In the genomic region with DNA sequence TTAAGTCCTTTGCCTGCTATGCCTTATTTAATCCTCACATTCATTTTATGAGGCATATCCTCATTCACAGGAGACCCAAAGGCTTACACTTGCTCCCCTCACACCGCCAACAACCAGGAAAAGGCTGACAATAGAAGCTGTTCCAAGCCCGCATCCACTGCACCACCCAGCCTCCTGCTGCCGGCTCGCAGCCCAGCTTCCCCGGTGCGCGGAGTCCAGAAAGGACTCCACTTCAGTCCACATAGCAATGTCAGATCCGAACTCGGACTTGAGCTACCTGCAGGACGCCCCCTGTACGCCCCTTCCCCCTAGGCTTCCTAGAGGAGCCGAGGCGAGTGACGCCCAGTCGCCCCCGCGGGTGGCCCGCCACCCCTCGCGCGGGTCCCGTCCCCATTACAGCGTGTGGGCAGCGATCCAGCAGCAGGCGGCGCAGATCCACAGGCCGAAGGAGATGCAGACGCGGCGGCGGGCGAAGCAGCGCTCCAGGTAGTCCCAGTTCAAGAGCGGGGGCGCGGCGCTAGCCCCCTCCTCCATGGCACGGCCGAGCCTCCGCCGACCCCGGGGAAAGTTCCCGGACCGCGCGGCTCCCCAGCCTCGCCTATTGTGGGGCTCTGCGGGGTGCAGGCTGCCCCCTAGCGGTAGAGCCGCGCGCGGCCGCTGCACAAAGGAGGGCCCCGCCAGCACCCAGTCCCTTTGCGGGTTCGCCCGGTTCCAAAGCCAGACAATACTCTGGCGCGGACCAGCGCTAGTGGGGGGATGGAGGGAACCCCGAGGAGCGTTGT, we compare ENCODE assay signal across 8 mouse cellular contexts. TPM values are rescaled to one million over a fixed set of nuclear protein-coding genes. Genes with fewer than 3 reads are reported as not detected.
A peak's percentile ranks its signal among the peaks of the same experiment; 100 is the strongest.
DNase-seq lines count a peak whose midpoint lies in the region; ATAC-seq and TF ChIP-seq lines count a peak whose summit lies in the region.

No protein-coding gene starts in this region.

- no peaks in the 10 kb centered on the region for H3K27me3 ChIP-seq in hindbrain, postnatal 0 days (ENCODE audit: insufficient read depth, low read length)

- H3K9ac ChIP-seq in hindbrain, postnatal 0 days (replicated peaks; ENCODE audit: low read length) = peak overlapping the region; percentile 90

- peak; percentile 84 for ATAC-seq in activated CD4-positive, CD25-positive, alpha-beta regulatory T cell, adult 4 months
- ATAC-seq in common myeloid progenitor, adult 5-6 weeks (replicated peaks; ENCODE audit: low read depth, poor library complexity, severe bottlenecking) = peak; percentile 77
- ATAC-seq in hindbrain, postnatal 0 days = peak; percentile 88

- H3K9me3 ChIP-seq in hindbrain, postnatal 0 days (ENCODE audit: low read length) = no peaks in the 10 kb centered on the region; the same call in 1 of the 2 replicates

- WGBS in hindbrain, postnatal 0 days = under 1% methylated on average over 48 of the region's 63 CpGs

- H3K27ac ChIP-seq in hindbrain, postnatal 0 days = peak overlapping the region; percentile 83

- H3K4me2 ChIP-seq in hindbrain, postnatal 0 days (ENCODE audit: low read depth, low read length) = peak overlapping the region; percentile 80

- peak; percentile 82 for TF ChIP-seq CTCF in hindbrain, postnatal 0 days (IDR thresholded peaks at IDR 0.05; ENCODE audit: low read depth)

- DNase-seq in gastrocnemius, adult 8-10 months (ENCODE audit: low spot score in 2 of 2) = peak; percentile 46 to 52
- peak; percentile 83 for DNase-seq in hindbrain, postnatal 0 days (ENCODE audit: low spot score)
- peak; percentile 77 to 84 for DNase-seq in left cerebral cortex, adult 18-20 months (ENCODE audit: low spot score in 2 of 2)
- DNase-seq in lung, postnatal 4 days = peak; percentile 88
- DNase-seq in retina, postnatal 7 days (ENCODE audit: low read depth, low spot score) = peak; percentile 56
- peak; percentile 75 for DNase-seq in urinary bladder, postnatal 14 days (ENCODE audit: low spot score)

- no peaks in the 10 kb centered on the region for H3K4me1 ChIP-seq in hindbrain, postnatal 0 days (ENCODE audit: insufficient read depth, low read length)

- peak overlapping the region; percentile 73 for H3K4me3 ChIP-seq in hindbrain, postnatal 0 days (ENCODE audit: low read length)

- peaks cover 8% of the 10 kb centered on the region; the same call in 1 of the 2 replicates for H3K36me3 ChIP-seq in hindbrain, postnatal 0 days (ENCODE audit: insufficient read depth, low read length)

RNA-seq across cellular contexts. Expression of a gene that starts 0.5 kb away (rescaled TPM):
- polyA plus RNA-seq in activated CD4-positive, CD25-positive, alpha-beta regulatory T cell, adult 4 months (2017; shearing (Covaris generic)) = under 1 TPM in 1 of 2 experiments, not detected in 1; 0.85 TPM
- 0.23 and 1.4 TPM in 2 replicates for total RNA-seq in common myeloid progenitor, adult 5-6 weeks (2017)
- total RNA-seq in gastrocnemius, adult 8-10 months (2022) = 1 to 10 TPM in 3 of 4 experiments, under 1 TPM in 1; 0.82 to 1.6 (median 1.3) TPM
- 83.9 and 92.9 TPM in 2 replicates for total RNA-seq in hindbrain, postnatal 0 days (2014; rRNA removed)
- polyA plus RNA-seq in hindbrain, postnatal 0 days (2015; fragmentation: Nextera tagmentation; extraction: Ambion mirVana) = 41.8 and 44.6 TPM in 2 replicates
- total RNA-seq in left cerebral cortex, adult 18-20 months (2021) = 10 to 100 TPM; 60.4 to 64.9 TPM

RNA-seq across cellular contexts. Expression of a gene that starts 37.2 kb away (rescaled TPM):
- polyA plus RNA-seq in activated CD4-positive, CD25-positive, alpha-beta regulatory T cell, adult 4 months (2017; shearing (Covaris generic)) = 10 to 100 TPM; 54.3 to 65.2 TPM
- total RNA-seq in common myeloid progenitor, adult 5-6 weeks (2017) = 57.8 and 59.3 TPM in 2 replicates
- total RNA-seq in gastrocnemius, adult 8-10 months (2022) = 10 to 100 TPM; 19.6 to 23.0 (median 20.8) TPM
- 9.9 and 16.7 TPM in 2 replicates for total RNA-seq in hindbrain, postnatal 0 days (2014; rRNA removed)
- 42.1 and 45.4 TPM in 2 replicates for polyA plus RNA-seq in hindbrain, postnatal 0 days (2015; fragmentation: Nextera tagmentation; extraction: Ambion mirVana)
- total RNA-seq in left cerebral cortex, adult 18-20 months (2021) = 10 to 100 TPM; 18.3 to 21.1 TPM

RNA-seq across cellular contexts. Expression of a gene that starts 49.4 kb away (rescaled TPM):
- under 1 TPM; 0.42 to 0.79 TPM for polyA plus RNA-seq in activated CD4-positive, CD25-positive, alpha-beta regulatory T cell, adult 4 months (2017; shearing (Covaris generic))
- 4.9 and 6.4 TPM in 2 replicates for total RNA-seq in common myeloid progenitor, adult 5-6 weeks (2017)
- total RNA-seq in gastrocnemius, adult 8-10 months (2022) = 1 to 10 TPM; 3.4 to 6.3 (median 4.6) TPM
- total RNA-seq in hindbrain, postnatal 0 days (2014; rRNA removed) = 28.8 and 33.1 TPM in 2 replicates
- polyA plus RNA-seq in hindbrain, postnatal 0 days (2015; fragmentation: Nextera tagmentation; extraction: Ambion mirVana) = 14.4 and 14.8 TPM in 2 replicates
- 10 to 100 TPM; 17.1 to 18.0 TPM for total RNA-seq in left cerebral cortex, adult 18-20 months (2021)

Comparison
In these comparisons a context has a peak if more than half of its experiments do, and no peak if none do; other contexts are left out.
1. Peak in every context shown above with its lines: DNase-seq, ATAC-seq, H3K4me3 ChIP-seq and H3K27ac ChIP-seq.
2. RNA of a gene that starts 0.5 kb away (total RNA-seq): 83.9 to 92.9 TPM in hindbrain, postnatal 0 days and 60.4 to 64.9 TPM in left cerebral cortex, adult 18-20 months; 0.82 to 1.6 TPM in gastrocnemius, adult 8-10 months and 0.23 to 1.4 TPM in common myeloid progenitor, adult 5-6 weeks; every median in the first group is over 10 times any median in the second.